Mouse (Mus musculus) forebrain, embryonic 16.5 days (tissue): ENCODE results near the gene Eps8l3. TPM values are rescaled to one million over a fixed set of nuclear protein-coding genes. Genes with fewer than 3 reads are reported as not detected.

Experiments used
- ATAC-seq: fragments of 200-750 bp; cut with Nextera tagmentation; 2 replicates; pipeline ENCODE4 v1.8.0; 2017; ENCODE audit warnings: mild to moderate bottlenecking, moderate library complexity
- H3K27ac ChIP-seq: fragments of 300-500 bp; sonication (generic); 2 replicates; pipeline ENCODE4 v1.5.1; 2014; ENCODE audit warnings: low read length, control low read depth
- H3K27me3 ChIP-seq: fragments of 300-500 bp; sonication (generic); replicated peaks from 2 replicates; pipeline ENCODE4 v1.6.1; 2014; ENCODE audit warnings: low read length; ENCODE audit not compliant: control insufficient read depth, insufficient read depth
- H3K36me3 ChIP-seq: fragments of 300-500 bp; sonication (generic); 2 replicates; pipeline ENCODE4 v1.6.1; 2014; ENCODE audit not compliant: control insufficient read depth, insufficient read depth
- H3K4me1 ChIP-seq: fragments of 300-500 bp; sonication (generic); replicated peaks from 2 replicates; pipeline ENCODE4 v1.6.1; 2014; ENCODE audit warnings: low read length; ENCODE audit not compliant: control insufficient read depth, insufficient read depth
- H3K4me2 ChIP-seq: fragments of 300-500 bp; sonication (generic); 2 replicates; pipeline ENCODE4 v1.6.1; 2014; ENCODE audit warnings: mild to moderate bottlenecking, low read length, control low read depth
- H3K4me3 ChIP-seq: fragments of 300-500 bp; sonication (generic); replicated peaks from 2 replicates; pipeline ENCODE4 v1.5.1; 2014; ENCODE audit warnings: mild to moderate bottlenecking, low read length, control low read depth
- H3K9ac ChIP-seq: fragments of 300-500 bp; sonication (generic); replicated peaks from 2 replicates; pipeline ENCODE4 v1.6.1; 2014; ENCODE audit warnings: low read depth, low read length, control low read depth
- H3K9me3 ChIP-seq: fragments of 300-500 bp; sonication (generic); 2 replicates; pipeline ENCODE4 v1.6.1; 2016; ENCODE audit warnings: low read length; ENCODE audit not compliant: control insufficient read depth
- WGBS: fragments of 180-500 bp; shearing (Covaris S2); extraction: QIAGEN DNeasy Blood & Tissue Kit; methylation state at CpG from one replicate; pipeline ENCODE4 v1.1.7; 2014; 5-methylcytosine and 5-hydroxymethylcytosine counted together
- polyA plus RNA-seq: library from polyadenylated mRNA; unstranded; fragments of >200 nt; fragmentation: Nextera tagmentation; extraction: Ambion mirVana; gene quantifications from 2 replicates; pipeline ENCODE4 v1.2.1, GENCODE M21; 2015

The Eps8l3 gene
- polyA plus RNA-seq, 1 experiment from 2014 or later, result not detected

DNA sequence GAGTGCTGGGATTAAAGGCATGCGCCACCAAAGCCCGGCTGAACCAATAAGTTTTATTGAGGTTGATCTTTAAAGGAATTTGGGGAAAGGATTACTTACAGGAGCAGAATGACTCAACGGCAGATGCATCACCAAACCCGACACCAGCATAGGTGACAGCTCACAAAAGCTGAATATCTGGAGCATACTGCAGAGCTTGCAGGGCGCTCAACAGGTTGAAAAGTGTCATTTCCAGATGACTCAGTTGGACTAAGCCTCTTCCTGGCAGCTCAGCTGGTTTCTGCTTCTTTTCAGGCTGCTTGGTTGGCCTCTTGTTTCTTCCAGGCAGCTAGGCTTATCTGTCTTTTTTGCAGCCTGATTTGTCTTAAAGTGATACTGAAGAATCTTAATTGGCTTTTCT, 41.7 kb upstream of the Eps8l3 start:
- H3K9me3 ChIP-seq, result no peaks in the 10 kb centered on the region
- 84% methylated on average over 5 of the region's 5 CpGs for WGBS
- no peak overlapping the region for H3K27ac ChIP-seq
- no peak for ATAC-seq
- H3K4me3 ChIP-seq, result no peak overlapping the region
- H3K27me3 ChIP-seq, result no peaks in the 10 kb centered on the region
- H3K36me3 ChIP-seq, result no peaks in the 10 kb centered on the region
- no peak overlapping the region for H3K4me2 ChIP-seq
- peaks cover 13% of the 10 kb centered on the region for H3K4me1 ChIP-seq
- H3K9ac ChIP-seq, result no peak overlapping the region

DNA sequence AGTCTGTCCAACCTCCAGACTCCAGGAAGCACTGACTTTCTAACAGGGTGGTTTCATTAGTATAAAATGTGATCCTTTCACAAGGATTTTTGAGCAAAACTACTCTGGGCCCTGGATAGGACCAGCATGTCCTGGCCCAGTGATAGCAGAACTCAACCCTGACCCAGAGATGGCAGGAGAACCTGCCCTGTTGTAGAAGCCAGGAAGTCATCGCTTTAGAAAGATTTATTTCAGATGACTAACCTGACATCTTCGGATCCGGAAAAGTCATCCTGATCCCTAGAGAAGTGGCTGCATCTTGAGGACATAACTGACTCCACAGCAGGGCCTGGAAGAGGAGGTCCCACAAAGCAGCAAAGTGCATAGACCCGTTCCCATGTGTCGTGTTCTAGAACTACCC, 37.2 kb upstream of the Eps8l3 start:
- Histone ChIP-seq H3K4me1 (peaks cover 11% of the 10 kb centered on the region), H3K9me3 (no peaks in the 10 kb centered on the region), H3K4me3 (no peak overlapping the region), H3K9ac (no peak overlapping the region), H3K4me2 (no peak overlapping the region), H3K27me3 (no peaks in the 10 kb centered on the region), H3K27ac (no peak overlapping the region), H3K36me3 (no peaks in the 10 kb centered on the region)
- no peak for ATAC-seq
- WGBS, result 92% methylated on average over 5 of the region's 5 CpGs

DNA sequence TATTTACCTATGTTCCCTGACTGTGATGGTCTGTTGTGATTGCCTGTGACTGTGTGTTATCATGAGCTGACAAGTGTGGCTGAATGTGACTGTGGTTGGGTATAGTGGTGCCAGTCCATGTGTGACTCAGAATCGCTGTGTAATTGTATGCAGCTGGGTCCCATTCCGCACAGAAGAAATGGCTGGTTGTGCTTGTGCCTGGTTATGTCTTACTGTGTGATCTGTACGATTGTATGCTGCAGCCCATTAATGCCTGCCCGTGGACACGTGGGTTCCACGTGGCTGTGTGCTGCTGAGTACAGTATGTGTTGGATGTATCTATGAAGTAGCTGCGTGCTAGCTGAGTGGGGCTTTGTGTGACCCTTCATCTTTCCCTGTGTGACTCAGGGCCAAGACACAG, 36.2 kb upstream of the Eps8l3 start:
- Histone ChIP-seq H3K27me3 (no peaks in the 10 kb centered on the region), H3K4me2 (no peak overlapping the region), H3K9me3 (no peaks in the 10 kb centered on the region), H3K9ac (no peak overlapping the region), H3K4me1 (peaks cover 11% of the 10 kb centered on the region), H3K36me3 (no peaks in the 10 kb centered on the region), H3K4me3 (no peak overlapping the region), H3K27ac (no peak overlapping the region)
- 87% methylated on average over 7 of the region's 7 CpGs for WGBS
- peak; percentile 23; the same call in 1 of the 2 replicates for ATAC-seq

DNA sequence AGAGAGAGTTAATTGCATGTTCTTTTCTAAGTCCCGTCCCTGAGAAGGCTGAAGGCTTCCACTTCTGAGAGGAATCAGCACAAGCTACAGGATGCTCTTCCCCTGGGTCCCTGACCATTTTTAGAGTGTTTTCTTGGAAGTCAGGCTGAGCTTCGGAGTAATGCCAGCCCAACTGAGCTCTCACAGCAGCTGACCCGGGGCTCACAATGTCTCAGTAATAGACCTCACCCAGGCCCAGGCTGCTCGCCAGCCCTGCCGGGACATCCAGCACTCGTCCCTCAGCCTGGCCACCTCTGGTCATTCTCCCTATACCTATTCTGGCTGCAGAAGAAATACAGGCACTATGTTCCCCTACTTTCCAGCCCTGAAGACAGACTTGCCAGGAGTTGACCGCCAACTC, 35.7 kb upstream of the Eps8l3 start:
- Histone ChIP-seq H3K4me1 (peaks cover 11% of the 10 kb centered on the region), H3K4me3 (no peak overlapping the region), H3K9me3 (no peaks in the 10 kb centered on the region), H3K27me3 (no peaks in the 10 kb centered on the region), H3K9ac (no peak overlapping the region), H3K27ac (no peak overlapping the region), H3K4me2 (no peak overlapping the region), H3K36me3 (no peaks in the 10 kb centered on the region)
- WGBS, result 70% methylated on average over 7 of the region's 7 CpGs
- ATAC-seq, result no peak

DNA sequence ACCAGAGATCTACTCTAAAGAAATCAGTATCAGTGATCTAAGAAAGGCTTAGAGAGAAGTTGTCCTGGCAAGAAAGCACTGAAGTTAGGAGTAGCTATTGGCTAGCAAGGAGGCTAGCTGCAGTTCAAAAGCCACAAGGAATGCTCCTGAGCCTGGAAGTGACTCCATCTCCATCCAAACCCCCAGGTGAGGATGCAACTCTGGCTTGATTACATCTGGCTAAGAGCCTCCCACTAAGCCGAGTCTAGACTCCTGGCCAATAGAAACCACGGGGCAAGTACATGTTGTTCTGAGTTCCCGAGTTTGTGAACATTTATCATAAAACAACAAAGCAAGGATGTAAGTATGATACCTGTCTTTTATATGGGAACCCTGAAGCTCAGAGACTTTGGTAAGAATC, 33.6 kb upstream of the Eps8l3 start:
- H3K9me3 ChIP-seq, result no peaks in the 10 kb centered on the region

DNA sequence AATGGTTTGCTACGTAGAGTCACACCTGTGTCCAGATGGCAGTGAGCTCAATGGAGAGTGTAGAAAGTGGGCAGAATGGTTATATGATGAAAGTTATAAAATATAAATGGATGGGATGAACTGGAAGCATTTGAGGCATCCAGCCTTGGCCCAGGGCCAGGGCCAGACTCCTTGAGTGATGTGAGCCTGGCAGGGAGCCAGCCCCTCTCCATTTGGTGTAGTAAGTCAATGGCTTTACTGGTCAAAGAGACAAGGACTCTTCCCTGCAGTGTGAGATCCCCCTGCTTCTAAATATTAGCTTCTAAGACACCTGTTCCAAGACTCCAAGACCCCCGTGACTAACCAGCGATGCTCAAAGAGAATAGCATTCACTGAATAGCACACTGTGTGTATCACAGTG, 33.0 kb upstream of the Eps8l3 start:
- Histone ChIP-seq H3K9ac (no peak overlapping the region), H3K27me3 (no peaks in the 10 kb centered on the region), H3K9me3 (no peaks in the 10 kb centered on the region), H3K4me3 (no peak overlapping the region), H3K4me2 (no peak overlapping the region), H3K27ac (no peak overlapping the region), H3K4me1 (peaks cover 17% of the 10 kb centered on the region), H3K36me3 (no peaks in the 10 kb centered on the region)
- WGBS, result 52% methylated on average over 3 of the region's 3 CpGs
- no peak for ATAC-seq

More for the DNA sequence above, 33.6 kb upstream of the Eps8l3 start:
- no peak overlapping the region for H3K9ac ChIP-seq
- no peaks in the 10 kb centered on the region for H3K36me3 ChIP-seq
- no peak overlapping the region for H3K4me3 ChIP-seq
- no peak overlapping the region for H3K27ac ChIP-seq
- H3K27me3 ChIP-seq, result no peaks in the 10 kb centered on the region
- H3K4me2 ChIP-seq, result no peak overlapping the region
- no peak for ATAC-seq
- 89% methylated on average over 3 of the region's 3 CpGs for WGBS
- H3K4me1 ChIP-seq, result peaks cover 11% of the 10 kb centered on the region

DNA sequence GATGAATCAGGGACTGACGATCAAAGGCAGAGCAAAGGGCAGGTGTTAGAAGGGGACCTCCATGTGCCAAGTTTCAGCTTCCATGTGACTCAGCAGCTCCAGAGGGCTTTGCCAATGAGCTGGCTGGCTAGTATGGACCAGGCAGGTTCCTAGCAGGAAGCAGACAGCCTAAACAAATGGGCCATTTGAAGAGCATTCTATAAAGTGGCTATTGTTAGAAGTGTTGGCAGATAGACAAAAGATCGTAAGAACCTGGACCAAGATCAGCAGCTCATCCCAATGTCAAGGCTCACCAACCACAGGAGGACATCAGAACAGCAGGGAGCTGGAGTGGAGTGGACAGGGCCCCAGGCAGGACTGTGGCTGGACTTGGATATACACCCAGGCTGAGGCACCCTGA, 32.5 kb upstream of the Eps8l3 start:
- ATAC-seq, result no peak
- H3K9ac ChIP-seq, result no peak overlapping the region
- H3K27me3 ChIP-seq, result no peaks in the 10 kb centered on the region
- H3K4me1 ChIP-seq, result peaks cover 19% of the 10 kb centered on the region
- 50% methylated on average over 2 of the region's 2 CpGs for WGBS
- no peak overlapping the region for H3K27ac ChIP-seq
- no peak overlapping the region for H3K4me3 ChIP-seq
- H3K36me3 ChIP-seq, result no peaks in the 10 kb centered on the region
- H3K9me3 ChIP-seq, result no peaks in the 10 kb centered on the region
- H3K4me2 ChIP-seq, result no peak overlapping the region

DNA sequence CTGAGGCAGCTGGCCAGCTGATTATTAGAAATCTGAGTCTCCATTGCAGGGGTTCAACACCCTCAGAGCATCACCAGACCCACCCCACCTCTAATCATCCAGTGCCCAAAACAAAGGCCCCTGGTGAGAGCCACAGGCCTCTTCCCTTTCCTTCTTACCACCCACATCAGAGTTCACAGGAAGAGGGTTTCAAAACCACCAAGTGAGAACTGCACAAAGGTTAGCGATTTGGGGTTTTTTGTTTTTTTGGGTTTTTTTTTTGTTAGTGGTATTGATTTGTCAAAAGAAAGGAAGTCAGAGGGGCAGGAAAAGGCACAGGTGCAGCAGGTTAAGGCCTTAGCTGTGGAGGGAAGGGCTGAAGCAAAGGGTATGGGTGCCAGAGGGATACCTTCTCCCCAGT, 30.9 kb upstream of the Eps8l3 start:
- Histone ChIP-seq H3K27me3 (no peaks in the 10 kb centered on the region), H3K9me3 (no peaks in the 10 kb centered on the region), H3K36me3 (no peaks in the 10 kb centered on the region), H3K4me1 (peaks cover 29% of the 10 kb centered on the region), H3K9ac (no peak overlapping the region), H3K4me3 (no peak overlapping the region), H3K4me2 (no peak overlapping the region), H3K27ac (no peak overlapping the region)
- WGBS, result 92% methylated on average over 1 of the region's 1 CpGs
- no peak for ATAC-seq

DNA sequence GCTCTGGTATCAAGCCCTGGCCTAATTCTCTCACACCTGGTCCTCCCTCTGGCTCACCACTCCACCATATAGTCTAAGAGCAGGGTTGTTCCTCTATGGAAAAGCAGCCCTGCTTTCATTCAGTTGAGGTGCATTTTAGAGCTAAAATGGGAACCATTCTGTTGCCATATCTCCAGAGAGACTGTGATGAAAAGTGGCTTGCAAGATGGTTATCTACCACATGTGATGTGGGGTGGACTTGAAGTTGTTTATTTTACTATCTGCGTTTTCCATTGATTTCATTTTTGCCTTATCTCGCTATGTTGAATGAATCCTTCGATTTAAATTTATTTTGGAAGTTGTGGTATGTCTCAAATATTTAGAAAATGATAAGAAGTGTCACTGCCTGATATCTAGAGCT, 30.2 kb upstream of the Eps8l3 start:
- WGBS, result 92% methylated on average over 3 of the region's 3 CpGs
- no peak for ATAC-seq

DNA sequence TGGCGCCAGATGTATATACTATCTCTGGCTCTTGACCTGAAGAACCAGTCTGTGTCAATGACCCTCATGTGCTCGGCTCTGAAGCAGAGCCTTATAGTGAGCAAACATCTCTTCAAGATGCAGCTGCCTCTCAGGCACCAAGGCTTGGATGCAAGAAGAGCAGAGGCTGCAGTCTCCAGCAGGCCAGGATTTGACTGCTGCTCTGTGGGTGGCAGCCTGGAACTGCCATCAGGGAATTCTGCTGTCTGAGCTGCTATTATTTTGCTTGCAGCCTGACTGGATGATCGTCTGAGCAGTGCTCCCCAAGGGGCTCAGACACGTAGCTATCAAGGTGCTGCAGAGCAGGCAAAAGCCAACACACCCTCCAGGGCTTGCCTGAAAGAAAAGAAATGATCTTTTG, 28.9 kb upstream of the Eps8l3 start:
- Histone ChIP-seq H3K4me3 (no peak overlapping the region), H3K27me3 (no peaks in the 10 kb centered on the region), H3K4me1 (peaks cover 29% of the 10 kb centered on the region), H3K36me3 (no peaks in the 10 kb centered on the region), H3K27ac (no peak overlapping the region), H3K9me3 (no peaks in the 10 kb centered on the region), H3K4me2 (no peak overlapping the region), H3K9ac (no peak overlapping the region)
- 50% methylated on average over 4 of the region's 4 CpGs for WGBS
- ATAC-seq, result no peak

More for the DNA sequence above, 30.2 kb upstream of the Eps8l3 start:
- H3K4me1 ChIP-seq, result peaks cover 29% of the 10 kb centered on the region
- no peak overlapping the region for H3K27ac ChIP-seq
- H3K9ac ChIP-seq, result no peak overlapping the region
- no peaks in the 10 kb centered on the region for H3K36me3 ChIP-seq
- no peak overlapping the region for H3K4me3 ChIP-seq
- H3K4me2 ChIP-seq, result no peak overlapping the region
- no peaks in the 10 kb centered on the region for H3K27me3 ChIP-seq
- no peaks in the 10 kb centered on the region for H3K9me3 ChIP-seq
